Mouse (Mus musculus) lung, adult 2 months (tissue): ENCODE measurements around the gene H2-T22. TPM values are rescaled to one million over a fixed set of nuclear protein-coding genes. Genes with fewer than 3 reads are reported as not detected.

Experiments used
- DNase-seq: peaks from one replicate; pipeline ENCODE4 v3.0.0; 2022
- H3K4me1 ChIP-seq: fragments of 200-500 bp; 2 replicates; pipeline ENCODE4 v1.6.1; 2011; ENCODE audit warnings: low read length; ENCODE audit not compliant: control insufficient read depth, insufficient read depth
- H3K4me3 ChIP-seq: fragments of 200-500 bp; replicated peaks from 2 replicates; pipeline ENCODE3; 2011; ENCODE audit warnings: low read depth, mild to moderate bottlenecking, control low read depth, low read length; ENCODE audit errors: extremely low read depth
- CTCF ChIP-seq: fragments of 200-500 bp; IDR thresholded peaks from 2 replicates; pipeline ENCODE4 v1.5.1; 2011; ENCODE audit warnings: mild to moderate bottlenecking, low read length, control low read depth; ENCODE audit not compliant: insufficient read depth
- POLR2A ChIP-seq: fragments of 200-500 bp; IDR thresholded peaks from 2 replicates; pipeline ENCODE4 v1.6.1; 2011; ENCODE audit warnings: low read depth, mild to moderate bottlenecking, control low read depth, low read length, borderline replicate concordance; ENCODE audit errors: extremely low read depth
- WGBS: fragments of 180-500 bp; shearing (Covaris S2); methylation state at CpG from one replicate; pipeline ENCODE4 v1.1.7; 2018; 5-methylcytosine and 5-hydroxymethylcytosine counted together
- polyA plus RNA-seq: library from polyadenylated mRNA; depleted of rRNA; stranded (reverse); fragments of >200 nt; gene quantifications from 2 replicates; pipeline ENCODE4 v1.2.3, GENCODE M21; 2012

Gene H2-T22
- polyA plus RNA-seq, 1 experiment: 55.1 TPM

DNA sequence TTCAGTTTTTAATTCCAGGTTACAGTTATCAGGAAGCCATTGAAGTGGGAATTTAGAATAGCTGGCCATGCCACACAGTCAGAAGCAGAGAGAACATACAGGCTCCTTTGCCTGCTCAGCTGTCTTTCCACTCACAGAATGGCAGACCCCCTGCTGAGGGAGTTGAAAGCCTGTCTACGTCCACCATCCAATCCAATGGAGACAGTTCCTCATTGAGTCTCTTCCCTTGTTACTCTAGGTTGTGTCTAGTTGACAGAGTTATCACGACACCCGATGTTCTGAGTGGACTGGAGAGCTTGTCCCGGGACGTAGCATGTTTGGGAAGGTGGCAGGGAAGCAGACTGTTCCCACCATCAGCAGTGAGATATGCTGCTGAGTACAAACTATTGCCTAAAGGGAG, 17.4 kb downstream of the H2-T22 start:
- no peak for TF ChIP-seq POLR2A
- no peak for TF ChIP-seq CTCF
- H3K4me1 ChIP-seq: peaks cover 17% of the 10 kb centered on the region
- no peak for DNase-seq
- 66% methylated on average over 5 of the region's 5 CpGs for WGBS
- H3K4me3 ChIP-seq: no peak overlapping the region

- DNase-seq: peak; percentile 39
- 28% methylated on average over 9 of the region's 9 CpGs for WGBS
- H3K4me1 ChIP-seq: peaks cover 17% of the 10 kb centered on the region
- TF ChIP-seq CTCF (no peak), POLR2A (0 out of 2 replicates have a peak, but pooled peaks have one; percentile 17)
- H3K4me3 ChIP-seq: no peak overlapping the region
Measured at GRCm38 (mm10) chr17:36023710-36024654, 18.6 kb downstream of the H2-T22 start.

DNA sequence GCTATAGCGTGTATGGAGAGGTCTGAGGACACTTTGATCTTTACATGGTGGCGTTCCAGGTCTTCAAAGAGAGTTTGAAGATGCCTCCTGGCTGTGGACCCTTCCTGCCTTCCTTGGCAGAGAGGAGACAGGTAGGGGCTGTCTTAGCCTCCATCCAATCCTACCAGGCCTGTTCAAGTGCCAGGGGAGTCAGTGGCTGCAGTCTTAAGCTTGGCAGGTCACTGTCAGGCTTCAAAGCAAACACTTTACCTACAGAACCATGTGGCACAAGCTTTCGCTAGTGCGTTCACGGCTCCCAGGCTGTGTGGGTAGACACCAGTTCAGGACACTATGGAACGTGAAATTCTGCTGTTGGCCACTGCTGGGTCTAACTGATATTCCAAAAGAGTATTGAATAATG, 19.6 kb downstream of the H2-T22 start:
- no peak for DNase-seq
- peaks cover 17% of the 10 kb centered on the region for H3K4me1 ChIP-seq
- TF ChIP-seq CTCF: no peak
- no peak for TF ChIP-seq POLR2A
- 88% methylated on average over 6 of the region's 6 CpGs for WGBS
- no peak overlapping the region for H3K4me3 ChIP-seq

- DNase-seq: no peak
- H3K4me1 ChIP-seq: peaks cover 17% of the 10 kb centered on the region
- no peak overlapping the region for H3K4me3 ChIP-seq
- TF ChIP-seq CTCF: no peak
- TF ChIP-seq POLR2A: no peak
- 93% methylated on average over 9 of the region's 9 CpGs for WGBS
Measured at GRCm38 (mm10) chr17:36022098-36022497, 20.4 kb downstream of the H2-T22 start.

DNA sequence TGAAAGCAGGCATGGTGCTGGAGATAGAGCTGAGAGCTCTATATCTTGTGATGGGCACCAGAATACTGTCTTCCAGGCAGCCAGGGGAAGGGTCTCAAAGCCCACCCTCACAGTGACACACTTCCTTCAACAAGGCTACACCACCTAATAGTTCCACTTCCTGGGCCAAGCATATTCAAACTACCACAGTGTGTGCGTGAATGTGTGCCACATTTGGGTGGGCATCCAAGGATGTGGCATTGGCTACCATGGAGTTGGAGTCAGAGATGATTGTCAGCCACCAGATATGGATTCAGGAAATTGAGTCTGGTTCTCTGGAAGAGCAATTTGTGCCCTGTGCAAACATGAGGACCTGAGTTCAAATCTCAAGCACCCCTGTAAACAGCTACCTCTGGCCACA, 21.2 kb downstream of the H2-T22 start:
- H3K4me3 ChIP-seq: no peak overlapping the region
- WGBS: 78% methylated on average over 1 of the region's 1 CpGs
- no peak for DNase-seq
- H3K4me1 ChIP-seq: peaks cover 17% of the 10 kb centered on the region
- no peak for TF ChIP-seq CTCF
- no peak for TF ChIP-seq POLR2A

- peak within 1 kb of the TSS; percentile 69 for H3K4me3 ChIP-seq
- DNase-seq: peak; percentile 76
- H3K4me1 ChIP-seq: peaks cover 17% of the 10 kb centered on the region
- 13% methylated on average over 15 of the region's 15 CpGs for WGBS
- TF ChIP-seq CTCF: peak; percentile 31; the same call in 1 of the 2 replicates
- TF ChIP-seq POLR2A: no peak; the same call in 1 of the 2 replicates
Measured at GRCm38 (mm10) chr17:36020191-36021073, 22.1 kb downstream of the H2-T22 start, which contains the start of gene H2-T24. TSS of gene H2-T24 (minus strand) at chr17:36020560.

DNA sequence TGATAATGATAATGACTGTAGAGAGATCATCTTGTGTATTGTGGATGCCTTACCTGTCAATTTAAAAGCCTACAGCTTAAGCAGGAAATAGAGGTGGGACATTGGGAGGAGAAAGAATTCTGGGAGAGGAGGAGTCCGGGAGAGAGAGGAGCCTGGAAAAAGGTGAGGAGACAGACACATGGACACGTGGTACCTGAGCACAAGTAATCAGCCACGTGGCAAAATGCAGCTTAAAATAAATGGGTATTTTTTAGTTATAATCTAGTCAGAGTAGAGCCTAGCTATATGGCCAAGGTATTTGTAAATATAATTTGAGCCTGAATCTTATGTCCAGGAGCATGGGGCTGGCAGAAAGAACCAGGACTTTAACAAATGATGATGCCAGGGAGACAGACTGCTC, 23.0 kb downstream of the H2-T22 start:
- 47% methylated on average over 3 of the region's 3 CpGs for WGBS
- TF ChIP-seq POLR2A (no peak), CTCF (no peak)
- Histone ChIP-seq H3K4me1 (peaks cover 14% of the 10 kb centered on the region), H3K4me3 (peak overlapping the region; percentile 69)
- DNase-seq: no peak

GRCm38 (mm10) chr17:36018979-36019378, 23.6 kb downstream of the H2-T22 start:
- TF ChIP-seq CTCF (no peak), POLR2A (no peak)
- Histone ChIP-seq H3K4me3 (peak overlapping the region; percentile 14), H3K4me1 (peaks cover 8% of the 10 kb centered on the region)
- no peak for DNase-seq
- WGBS: 35% methylated on average over 2 of the region's 2 CpGs

- no peak for DNase-seq
- H3K4me3 ChIP-seq: no peak overlapping the region
- 86% methylated on average over 5 of the region's 5 CpGs for WGBS
- peaks cover 3% of the 10 kb centered on the region; the same call in 1 of the 2 replicates for H3K4me1 ChIP-seq
- TF ChIP-seq CTCF (no peak), POLR2A (no peak)
Measured at GRCm38 (mm10) chr17:36017046-36017445, 25.5 kb downstream of the H2-T22 start.
